Mouse (Mus musculus): ENCODE data around the gene Dip2c.

- TF ChIP-seq SIN3A (IDR thresholded peaks at IDR 0.05; ENCODE audit: low read length), result no peak
- no peak for TF ChIP-seq POLR2A (IDR thresholded peaks at IDR 0.05; ENCODE audit: low read depth, low read length)
- TF ChIP-seq JUND (conservative IDR thresholded peaks at IDR 0.05; ENCODE audit: low read depth, low read length), result no peak
- no peak for TF ChIP-seq IRF4 (IDR thresholded peaks at IDR 0.05; ENCODE audit: low read depth, low read length)
- no peak for TF ChIP-seq E2F4 (IDR thresholded peaks at IDR 0.05; ENCODE audit: insufficient replicate concordance, low read depth, low read length)
- no peak for TF ChIP-seq CTCF (conservative IDR thresholded peaks at IDR 0.05 in 1 of 2, IDR thresholded peaks at IDR 0.05 in 1 of 2; ENCODE audit: low read depth in 2 of 2, low read length in 2 of 2)
- TF ChIP-seq KAT2A (IDR thresholded peaks at IDR 0.05; ENCODE audit: insufficient replicate concordance, low read length), result no peak
- no peak for TF ChIP-seq BHLHE40 (IDR thresholded peaks at IDR 0.05; ENCODE audit: low read depth, low read length)
- no peak for TF ChIP-seq EP300 (IDR thresholded peaks at IDR 0.05; ENCODE audit: low read length)
- no peak for TF ChIP-seq CHD2 (IDR thresholded peaks at IDR 0.05; ENCODE audit: low read length)
- no peak for TF ChIP-seq ZC3H11A (IDR thresholded peaks at IDR 0.05; ENCODE audit: low read depth, low read length)
Observed at GRCm38 (mm10) chr13:9669246-9669645, 392.9 kb downstream of the Dip2c start.
